Mouse (Mus musculus) brain, embryonic 14.5 days (tissue): ENCODE data around the gene Safb.
"Not testable (repeated sequence)": the region's sequence is repeated elsewhere in the genome, so short reads cannot be mapped to it uniquely, and the experiment has no call there.

Experiments used
- CTCF ChIP-seq: fragments of 200-500 bp; IDR thresholded peaks from 2 replicates; pipeline ENCODE4 v1.5.1; 2012; ENCODE audit warnings: inconsistent platforms, mild to moderate bottlenecking, moderate library complexity, borderline replicate concordance; ENCODE audit not compliant: insufficient read depth, insufficient read length; ENCODE audit errors: extremely low read depth
- POLR2A ChIP-seq: fragments of 200-500 bp; IDR thresholded peaks from 2 replicates; pipeline ENCODE4 v1.6.1; 2012; ENCODE audit warnings: mild to moderate bottlenecking, inconsistent platforms, borderline replicate concordance; ENCODE audit not compliant: poor library complexity, insufficient read depth, insufficient read length, severe bottlenecking; ENCODE audit errors: extremely low read depth

- not testable (repeated sequence) for TF ChIP-seq CTCF, POLR2A
Measured at GRCm38 (mm10) chr17:56629800-56630781, 45.5 kb downstream of the Safb start.
